Comparison of ENCODE assay signal across 20 mouse cellular contexts in genomic region chr2:158046186-158046585, GRCm38 (mm10). TPM values are rescaled to one million over a fixed set of nuclear protein-coding genes. Genes with fewer than 3 reads are reported as not detected.
DNase-seq lines count a peak whose midpoint lies in the region; ATAC-seq and TF ChIP-seq lines count a peak whose summit lies in the region.
"Had no signal": no experiment of that assay in that cellular context is flagged by ENCODE, and none has a peak within 500 bp of the region (broad histone marks: within the 10 kb centered on the region; RNA-seq: fewer than 3 reads in every experiment).

No protein-coding gene starts in this region.

- TF ChIP-seq CTCF in hindbrain, postnatal 0 days (IDR thresholded peaks at IDR 0.05; ENCODE audit: low read depth), result peak; percentile 6; the same call in 1 of the 2 replicates
- peak; percentile 23 for TF ChIP-seq CTCF in Patski (IDR thresholded peaks at IDR 0.05)

- no peaks in the 10 kb centered on the region for H3K27me3 ChIP-seq in hindbrain, postnatal 0 days (ENCODE audit: insufficient read depth, low read length)
- H3K27me3 ChIP-seq in hindbrain, embryonic 11.5 days (ENCODE audit: control insufficient read depth, insufficient read depth, low read length), result no peaks in the 10 kb centered on the region
- no peaks in the 10 kb centered on the region for H3K27me3 ChIP-seq in Patski
- H3K27me3 ChIP-seq: embryonic facial prominence, embryonic 15.5 days; forebrain, embryonic 15.5 days; heart, embryonic 13.5 days had no signal

- H3K9ac ChIP-seq in hindbrain, postnatal 0 days (replicated peaks; ENCODE audit: low read length), result no peak overlapping the region
- no peak overlapping the region for H3K9ac ChIP-seq in hindbrain, embryonic 11.5 days (ENCODE audit: low read depth, low read length)
- no peak overlapping the region for H3K9ac ChIP-seq in ES-E14 (ENCODE audit: insufficient read depth, low read depth, low read length, poor library complexity, severe bottlenecking)
- H3K9ac ChIP-seq: embryonic facial prominence, embryonic 15.5 days; forebrain, embryonic 15.5 days; heart, embryonic 13.5 days; hindbrain, embryonic 14.5 days had no signal

- ATAC-seq in hindbrain, postnatal 0 days, result no peak
- ATAC-seq in hindbrain, embryonic 11.5 days (ENCODE audit: low FRiP score), result no peak
- ATAC-seq in Patski, result no peak
- peak; percentile 65 for ATAC-seq in monocyte, adult 5-6 weeks (replicated peaks; ENCODE audit: insufficient number of reproducible peaks, low FRiP score, low TSS enrichment, poor library complexity, severe bottlenecking)
- ATAC-seq: forebrain, embryonic 15.5 days; intestine, embryonic 16.5 days had no signal

- intact Hi-C loops in left cerebral cortex, postnatal 10 days (cut with DNase I), result no loop called here

- no peak overlapping the region for H3K27ac ChIP-seq in hindbrain, postnatal 0 days
- H3K27ac ChIP-seq in hindbrain, embryonic 11.5 days (ENCODE audit: low read depth, low read length), result no peak overlapping the region
- no peak overlapping the region for H3K27ac ChIP-seq in ES-E14 (ENCODE audit: insufficient read depth, low read depth, low read length, poor library complexity, severe bottlenecking)
- H3K27ac ChIP-seq: embryonic facial prominence, embryonic 15.5 days; forebrain, embryonic 15.5 days; heart, embryonic 13.5 days; hindbrain, embryonic 14.5 days had no signal

- in situ Hi-C loops in ES-E14 (cut with MboI; ENCODE audit: low sequenced_read_pairs in 2 of 2, unreplicated experiment in 2 of 2) (no loop called here), Patski (cut with MboI; ENCODE audit: low pct_unique_long_range_greater_than_20kb) (no loop called here)

- POLR2A ChIA-PET in Patski (lab: Charles Lee), result interaction anchor here (1.7 kb wide), 1 partner anchor 9 kb away, joined by 4 read pairs; no protein-coding TSS in a partner anchor

- H3K9me3 ChIP-seq in hindbrain, postnatal 0 days (ENCODE audit: low read length), result no peaks in the 10 kb centered on the region
- no peaks in the 10 kb centered on the region for H3K9me3 ChIP-seq in hindbrain, embryonic 11.5 days (ENCODE audit: control insufficient read depth, low read length)
- no peaks in the 10 kb centered on the region for H3K9me3 ChIP-seq in ES-E14 (ENCODE audit: control insufficient read depth, insufficient read depth, low read depth, low read length)
- H3K9me3 ChIP-seq: embryonic facial prominence, embryonic 15.5 days; forebrain, embryonic 15.5 days; heart, embryonic 13.5 days had no signal

- 72% methylated on average over 4 of the region's 4 CpGs for WGBS in hindbrain, postnatal 0 days
- WGBS in hindbrain, embryonic 11.5 days, result 84% methylated on average over 4 of the region's 4 CpGs

- no peak overlapping the region for H3K4me2 ChIP-seq in hindbrain, postnatal 0 days (ENCODE audit: low read depth, low read length)
- H3K4me2 ChIP-seq in hindbrain, embryonic 11.5 days (replicated peaks; ENCODE audit: low read depth, low read length), result no peak overlapping the region
- H3K4me2 ChIP-seq: embryonic facial prominence, embryonic 15.5 days; forebrain, embryonic 15.5 days; heart, embryonic 13.5 days; hindbrain, embryonic 14.5 days had no signal

- peaks cover 40% of the 10 kb centered on the region for H3K36me3 ChIP-seq in hindbrain, postnatal 0 days (ENCODE audit: insufficient read depth, low read length)
- H3K36me3 ChIP-seq in hindbrain, embryonic 11.5 days (ENCODE audit: control insufficient read depth, insufficient read depth, low read length), result peaks cover 12% of the 10 kb centered on the region; the same call in 1 of the 2 replicates
- H3K36me3 ChIP-seq in ES-E14 (ENCODE audit: control insufficient read depth, insufficient read depth, low read length, poor library complexity, severe bottlenecking), result peaks cover 9% of the 10 kb centered on the region

- no peak overlapping the region for H3K4me3 ChIP-seq in hindbrain, postnatal 0 days (ENCODE audit: low read length)
- H3K4me3 ChIP-seq in hindbrain, embryonic 11.5 days (ENCODE audit: low read depth, low read length), result no peak overlapping the region
- no peak overlapping the region for H3K4me3 ChIP-seq in ES-E14 (ENCODE audit: insufficient read depth in 1 of 2, low read depth in 1 of 2, low read length in 2 of 2, poor library complexity in 1 of 2, severe bottlenecking in 1 of 2)
- H3K4me3 ChIP-seq: embryonic facial prominence, embryonic 15.5 days; erythroblast, embryonic 14.5 days; forebrain, embryonic 15.5 days; heart, embryonic 13.5 days had no signal

- H3K4me1 ChIP-seq in hindbrain, postnatal 0 days (ENCODE audit: insufficient read depth, low read length), result no peaks in the 10 kb centered on the region
- no peaks in the 10 kb centered on the region for H3K4me1 ChIP-seq in hindbrain, embryonic 11.5 days (replicated peaks; ENCODE audit: control insufficient read depth, insufficient read depth, low read length)
- no peaks in the 10 kb centered on the region for H3K4me1 ChIP-seq in ES-E14 (ENCODE audit: control insufficient read depth in 2 of 2, insufficient read depth in 2 of 2, low read length in 2 of 2, poor library complexity in 1 of 2)
- H3K4me1 ChIP-seq: embryonic facial prominence, embryonic 15.5 days; forebrain, embryonic 15.5 days; heart, embryonic 13.5 days had no signal

- no peak for DNase-seq in hindbrain, postnatal 0 days (ENCODE audit: low spot score)
- DNase-seq in hindbrain, embryonic 11.5 days (ENCODE audit: low spot score), result no peak
- no peak for DNase-seq in ES-E14 (ENCODE audit: low read depth, low spot score)
- DNase-seq in Patski (ENCODE audit: low read depth, low spot score), result no peak
- no peak for DNase-seq in adrenal gland, postnatal 36 days
- no peak for DNase-seq in left cerebral cortex, postnatal 10 days (ENCODE audit: extremely low spot score in 1 of 2, low spot score in 2 of 2)
- DNase-seq: adrenal gland, adult 8-10 months; cerebellum, adult 11 months; cerebellum, adult 9-10 months; cerebellum, postnatal 25 days; gastrocnemius, postnatal 10 days; heart, postnatal 36 days; kidney, adult 9 months had no signal

- CTCF ChIA-PET in Patski (lab: Charles Lee), result interaction anchor here (0.8 to 2.4 kb wide), 5 partner anchors 9 to 159 kb away, joined by 3 to 8 read pairs (median 4); no protein-coding TSS in a partner anchor

TF ChIP-seq in ES-E14, 5 proteins besides CTCF, POLR2A, EP300 and RAD21:
- TF ChIP-seq ZC3H11A (IDR thresholded peaks at IDR 0.05; ENCODE audit: borderline replicate concordance, low read depth, low read length) (no peak), HCFC1 (IDR thresholded peaks at IDR 0.05; ENCODE audit: borderline replicate concordance, insufficient read depth, low read length) (no peak), ZNF384 (IDR thresholded peaks at IDR 0.05; ENCODE audit: low read depth, low read length) (no peak), CHD2 (IDR thresholded peaks at IDR 0.05; ENCODE audit: low read depth, low read length) (no peak), MAFK (IDR thresholded peaks at IDR 0.05; ENCODE audit: insufficient read depth, low read depth, low read length) (0 out of 2 replicates have a peak, but pooled peaks have one; percentile 8)

RNA-seq across cellular contexts. Expression of gene Rprd1b, which starts 17.9 kb away (rescaled TPM):
- 26.3 and 31.3 TPM in 2 replicates for total RNA-seq in hindbrain, postnatal 0 days (2014; rRNA removed)
- polyA plus RNA-seq in hindbrain, postnatal 0 days (2015; fragmentation: Nextera tagmentation; extraction: Ambion mirVana), result 19.8 and 20.4 TPM in 2 replicates
- polyA plus RNA-seq in hindbrain, embryonic 11.5 days (2014; fragmentation: Nextera tagmentation; extraction: Ambion mirVana), result 56.2 and 67.4 TPM in 2 replicates
- total RNA-seq in ES-E14 (2012; rRNA removed), result 11.3 and 13.1 TPM in 2 replicates
- polyA plus RNA-seq in Patski (2021), result 20.1 TPM
- 14.4 to 21.6 TPM (median 19.4 TPM) in 3 replicates for total RNA-seq in monocyte, adult 5-6 weeks (2017)
- 10 to 100 TPM; 29.2 to 37.1 TPM for total RNA-seq in adrenal gland, postnatal 36 days (2021)
- total RNA-seq in left cerebral cortex, postnatal 10 days (2021), result 10 to 100 TPM; 37.3 to 39.1 TPM

RNA-seq across cellular contexts. Expression of gene Tti1, which starts 18.0 kb away (rescaled TPM):
- total RNA-seq in hindbrain, postnatal 0 days (2014; rRNA removed), result 18.2 and 19.4 TPM in 2 replicates
- 9.5 and 10.3 TPM in 2 replicates for polyA plus RNA-seq in hindbrain, postnatal 0 days (2015; fragmentation: Nextera tagmentation; extraction: Ambion mirVana)
- 21.9 and 22.7 TPM in 2 replicates for polyA plus RNA-seq in hindbrain, embryonic 11.5 days (2014; fragmentation: Nextera tagmentation; extraction: Ambion mirVana)
- total RNA-seq in ES-E14 (2012; rRNA removed), result 25.3 and 34.1 TPM in 2 replicates
- 25.1 TPM for polyA plus RNA-seq in Patski (2021)
- 15.8 to 31.3 TPM (median 19.1 TPM) in 3 replicates for total RNA-seq in monocyte, adult 5-6 weeks (2017)
- 10 to 100 TPM; 19.8 to 23.1 TPM for total RNA-seq in adrenal gland, postnatal 36 days (2021)
- 10 to 100 TPM; 16.0 to 17.2 TPM for total RNA-seq in left cerebral cortex, postnatal 10 days (2021)
